Mouse (Mus musculus) kidney, adult 10 weeks (tissue): Measurements from ENCODE around the gene Usp7. TPM values are rescaled to one million over a fixed set of nuclear protein-coding genes. Genes with fewer than 3 reads are reported as not detected.

Source experiments
- polyA plus RNA-seq: library from polyadenylated mRNA; stranded (reverse); fragments of 350-450 nt; fragmentation: Illumina TruSeq; extraction: RNeasy Lipid Tissue Mini Kit (QIAGEN cat#74804); gene quantifications from one replicate; pipeline ENCODE4 v1.2.3, GENCODE M21; 2014; ENCODE audit warnings: low read depth, low replicate concordance

Usp7 gene
- 138 TPM for polyA plus RNA-seq

DNA sequence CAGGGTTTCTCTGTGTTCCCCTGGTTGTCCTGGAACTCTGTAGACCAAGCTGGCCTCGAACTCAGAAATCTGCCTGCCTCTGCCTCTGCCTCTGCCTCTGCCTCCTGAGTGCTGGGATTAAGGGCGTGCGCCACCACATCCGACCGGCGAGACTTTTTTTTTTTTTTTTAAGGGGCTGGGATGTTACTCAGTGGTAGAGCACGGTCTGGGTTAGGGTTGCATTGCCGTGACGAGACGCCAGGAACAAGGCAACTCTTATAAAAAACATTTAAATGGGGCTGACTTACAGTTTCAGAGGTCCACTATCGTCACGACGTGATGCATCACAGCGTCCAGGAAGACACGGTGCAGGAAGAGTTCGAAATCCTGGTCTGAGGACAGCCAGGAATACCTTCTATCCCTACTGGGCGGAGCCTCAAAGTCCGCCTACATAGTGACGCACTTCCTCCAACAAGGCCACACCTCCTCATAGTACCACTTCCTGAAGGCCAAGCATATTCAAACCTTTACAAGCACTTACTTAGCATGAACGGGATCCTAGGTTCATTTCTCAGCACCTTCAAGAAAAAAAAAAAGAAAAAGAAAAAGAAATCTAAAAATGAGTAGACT lies at the start of gene Usp7:
TSS of gene Usp7 (minus strand) at position 360 of the 609 bp plus-strand sequence.

DNA sequence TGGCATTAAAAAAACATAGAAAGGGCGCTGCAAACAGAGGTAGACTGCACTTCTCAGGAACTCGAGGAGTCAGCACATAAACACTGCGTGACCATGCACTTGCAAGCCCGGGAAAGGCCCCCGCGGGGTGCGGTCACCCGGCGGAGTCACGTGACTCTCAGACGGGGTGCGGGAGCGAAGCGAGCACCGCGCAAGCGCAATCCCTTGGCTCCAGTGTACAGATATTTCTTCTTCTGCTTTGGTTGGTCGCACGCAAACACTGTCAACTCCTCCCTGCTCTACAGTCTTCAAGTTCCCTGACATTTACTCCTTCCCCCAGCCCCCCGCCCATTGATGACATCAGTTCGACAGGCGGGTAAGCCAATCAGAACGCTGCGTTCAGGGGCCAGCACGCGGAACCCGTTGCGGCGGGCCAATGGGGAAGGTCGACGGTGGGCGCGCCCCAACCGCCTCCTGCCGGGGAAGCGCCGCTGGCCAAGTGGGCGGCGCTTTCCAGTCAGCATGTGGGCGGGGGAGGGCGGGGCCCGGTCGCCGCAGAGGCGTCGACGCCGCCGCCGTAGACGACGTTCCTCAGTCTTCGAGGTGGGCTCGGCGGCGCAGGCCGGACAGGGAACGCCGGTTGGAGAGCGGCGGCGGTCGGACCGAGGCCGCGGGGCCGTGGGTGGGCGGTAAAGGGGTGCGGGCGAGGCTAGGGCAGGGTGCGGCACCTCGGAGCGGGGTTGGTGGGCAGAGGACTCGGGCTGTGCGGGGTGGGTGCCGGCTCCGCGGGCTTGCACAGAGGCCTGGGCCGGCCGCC lies 37.7 kb upstream of the Usp7 start, which contains the start of gene 1810013L24Rik:
TSS of gene 1810013L24Rik (plus strand) at position 537 of the 796 bp plus-strand sequence.

DNA sequence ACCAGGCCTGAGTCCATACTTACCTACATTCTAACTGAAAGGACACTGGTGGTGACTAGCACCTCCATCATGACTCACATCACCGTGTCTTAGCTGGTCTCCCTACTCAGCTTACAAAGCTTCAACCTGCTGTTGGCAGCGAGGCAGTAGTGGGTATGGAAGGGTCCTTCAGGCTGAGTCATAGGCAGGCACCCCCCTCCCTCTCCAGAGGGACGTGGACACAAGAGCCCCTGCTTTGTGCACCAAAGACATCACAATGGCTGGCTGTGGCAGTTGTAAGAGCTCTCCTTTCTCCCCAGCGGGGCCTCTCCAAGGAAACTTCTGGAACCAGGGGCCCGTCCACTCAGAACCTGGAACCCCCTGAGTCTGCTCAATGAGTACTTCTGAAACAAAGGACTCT lies 111.6 kb downstream of the Usp7 start, which contains the start of gene Gm5767:
TSS of gene Gm5767 (plus strand) at position 301 of the 400 bp plus-strand sequence.

DNA sequence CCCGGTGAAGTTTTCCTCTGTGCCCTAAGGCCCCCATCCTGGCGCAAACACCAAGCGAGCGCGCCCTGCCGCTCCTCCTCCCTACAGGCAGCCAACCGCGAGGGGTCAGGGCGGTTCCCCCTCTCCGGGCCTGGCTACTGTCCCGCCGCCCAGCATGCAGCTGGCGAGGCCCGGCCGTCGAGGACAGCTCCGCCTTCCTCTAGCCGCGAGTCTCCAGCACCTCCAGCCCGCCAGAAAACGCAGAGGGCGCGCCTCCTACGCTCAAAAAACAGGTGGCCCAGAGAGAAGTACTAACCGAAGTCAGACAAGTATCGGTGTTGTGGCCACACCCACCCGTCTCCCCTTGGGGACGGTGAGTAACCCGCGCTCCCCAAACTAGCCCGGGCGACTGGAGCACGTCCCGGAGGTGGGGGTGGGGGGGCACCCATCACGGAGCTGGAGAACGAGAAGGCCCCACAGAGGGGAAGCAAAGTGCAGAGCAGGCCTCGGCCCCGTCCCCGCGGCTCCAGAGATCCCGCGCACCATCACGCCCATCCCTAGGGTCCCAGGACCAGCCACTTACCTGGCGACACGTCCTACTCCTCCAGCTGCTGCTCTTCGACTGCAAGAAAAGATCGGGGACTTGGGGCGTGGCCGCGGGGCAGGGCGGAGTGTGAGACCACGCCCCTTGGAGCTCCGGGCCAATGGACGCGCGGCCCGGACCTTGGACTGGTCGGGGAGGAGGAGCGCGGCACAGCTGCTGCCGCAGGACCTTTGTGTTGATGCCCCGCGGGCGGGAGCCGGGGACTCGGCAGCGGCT lies 120.4 kb downstream of the Usp7 start, which contains the start of gene Carhsp1:
TSS of gene Carhsp1 (minus strand) at position 605 of the 799 bp plus-strand sequence.

Other genes starting within 250 kb of the Usp7 start
- gene Pmm2, start 154.6 kb downstream of the Usp7 start, polyA plus RNA-seq: 124 TPM
- gene Tmem186, start 154.6 kb downstream of the Usp7 start, polyA plus RNA-seq: 7.0 TPM
- gene Carhsp1, start 120.2 kb downstream of the Usp7 start, polyA plus RNA-seq: 13.4 TPM
- not detected for gene Gm5767, start 111.5 kb downstream of the Usp7 start, polyA plus RNA-seq
- 122 TPM for gene 1810013L24Rik, start 37.8 kb upstream of the Usp7 start, polyA plus RNA-seq